Mouse (Mus musculus): ENCODE data around the gene Gm20843. TPM values are rescaled to one million over a fixed set of nuclear protein-coding genes. Genes with fewer than 3 reads are reported as not detected.
"Not testable (repeated sequence)": the region's sequence is repeated elsewhere in the genome, so short reads cannot be mapped to it uniquely, and the experiment has no call there.

Gm20843 gene
- total RNA-seq (2021): not detected
- long read RNA-seq, experiment 1: 0 reads
- long read RNA-seq, experiment 2: 0 reads

DNA sequence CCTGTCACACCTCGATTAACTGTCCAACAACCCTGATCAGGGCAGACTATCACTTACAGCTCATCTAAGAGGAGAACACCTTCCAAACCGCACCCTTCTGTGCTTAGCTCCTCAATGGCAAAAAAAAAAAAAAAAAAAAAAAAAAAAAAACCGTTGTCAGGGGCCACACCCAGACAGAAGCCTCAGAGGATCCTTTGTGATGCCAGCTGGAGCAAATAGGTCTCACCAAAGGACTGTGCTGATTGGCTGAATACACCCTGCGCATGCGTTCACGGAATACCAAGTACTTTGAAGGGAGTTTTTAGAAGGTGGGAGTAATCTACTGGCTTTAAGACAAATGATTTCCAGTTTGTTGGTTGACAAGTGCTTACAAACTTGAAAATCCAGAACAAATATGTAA lies at the start of gene Gm20843:
Gene Gm20843, minus strand, starts transcription at position 101 of the 400 bp plus-strand sequence.
- intact Hi-C loops (cut with DNase I; ENCODE audit: low total_unique reads); DNase-seq: not testable (repeated sequence)
